Mouse (Mus musculus) embryonic facial prominence, embryonic 13.5 days (tissue): ENCODE results near the gene 9930021J03Rik. TPM values are rescaled to one million over a fixed set of nuclear protein-coding genes. Genes with fewer than 3 reads are reported as not detected.

Experiments used
- ATAC-seq: fragments of 200-750 bp; cut with Nextera tagmentation; 2 replicates; pipeline ENCODE4 v1.8.0; 2017; ENCODE audit warnings: low read depth; ENCODE audit not compliant: insufficient number of reproducible peaks, insufficient read depth, low FRiP score, low TSS enrichment
- H3K27ac ChIP-seq: fragments of 300-500 bp; sonication (generic); 2 replicates; pipeline ENCODE4 v1.5.1; 2015; ENCODE audit warnings: moderate library complexity, mild to moderate bottlenecking, inconsistent platforms
- H3K27me3 ChIP-seq: fragments of 300-500 bp; sonication (generic); 2 replicates; pipeline ENCODE4 v1.6.1; 2015; ENCODE audit warnings: mild to moderate bottlenecking, inconsistent platforms
- H3K36me3 ChIP-seq: fragments of 300-500 bp; sonication (generic); 2 replicates; pipeline ENCODE4 v1.6.1; 2015; ENCODE audit warnings: mild to moderate bottlenecking, inconsistent platforms
- H3K4me1 ChIP-seq: fragments of 300-500 bp; sonication (generic); 2 replicates; pipeline ENCODE4 v1.6.1; 2015; ENCODE audit warnings: inconsistent platforms
- H3K4me2 ChIP-seq: fragments of 300-500 bp; sonication (generic); 2 replicates; pipeline ENCODE4 v1.6.1; 2015; ENCODE audit warnings: moderate library complexity, mild to moderate bottlenecking, inconsistent platforms
- H3K4me3 ChIP-seq: fragments of 300-500 bp; sonication (generic); 2 replicates; pipeline ENCODE4 v1.5.1; 2015; ENCODE audit warnings: mild to moderate bottlenecking, inconsistent platforms
- H3K9ac ChIP-seq: fragments of 300-500 bp; sonication (generic); 2 replicates; pipeline ENCODE4 v1.6.1; 2015; ENCODE audit warnings: mild to moderate bottlenecking, inconsistent platforms
- H3K9me3 ChIP-seq: fragments of 300-500 bp; sonication (generic); 2 replicates; pipeline ENCODE4 v1.6.1; 2016; ENCODE audit warnings: inconsistent platforms
- WGBS: fragments of 180-500 bp; shearing (Covaris S2); methylation state at CpG from one replicate; pipeline ENCODE4 v1.1.7; 2015; ENCODE audit warnings: mixed read lengths; 5-methylcytosine and 5-hydroxymethylcytosine counted together
- polyA plus RNA-seq: library from polyadenylated mRNA; unstranded; fragments of >200 nt; fragmentation: Nextera tagmentation; extraction: Ambion mirVana; gene quantifications from 2 replicates; pipeline ENCODE4 v1.2.1, GENCODE M21; 2015

The 9930021J03Rik gene
- polyA plus RNA-seq = 7.3 and 8.2 TPM in 2 replicates

DNA sequence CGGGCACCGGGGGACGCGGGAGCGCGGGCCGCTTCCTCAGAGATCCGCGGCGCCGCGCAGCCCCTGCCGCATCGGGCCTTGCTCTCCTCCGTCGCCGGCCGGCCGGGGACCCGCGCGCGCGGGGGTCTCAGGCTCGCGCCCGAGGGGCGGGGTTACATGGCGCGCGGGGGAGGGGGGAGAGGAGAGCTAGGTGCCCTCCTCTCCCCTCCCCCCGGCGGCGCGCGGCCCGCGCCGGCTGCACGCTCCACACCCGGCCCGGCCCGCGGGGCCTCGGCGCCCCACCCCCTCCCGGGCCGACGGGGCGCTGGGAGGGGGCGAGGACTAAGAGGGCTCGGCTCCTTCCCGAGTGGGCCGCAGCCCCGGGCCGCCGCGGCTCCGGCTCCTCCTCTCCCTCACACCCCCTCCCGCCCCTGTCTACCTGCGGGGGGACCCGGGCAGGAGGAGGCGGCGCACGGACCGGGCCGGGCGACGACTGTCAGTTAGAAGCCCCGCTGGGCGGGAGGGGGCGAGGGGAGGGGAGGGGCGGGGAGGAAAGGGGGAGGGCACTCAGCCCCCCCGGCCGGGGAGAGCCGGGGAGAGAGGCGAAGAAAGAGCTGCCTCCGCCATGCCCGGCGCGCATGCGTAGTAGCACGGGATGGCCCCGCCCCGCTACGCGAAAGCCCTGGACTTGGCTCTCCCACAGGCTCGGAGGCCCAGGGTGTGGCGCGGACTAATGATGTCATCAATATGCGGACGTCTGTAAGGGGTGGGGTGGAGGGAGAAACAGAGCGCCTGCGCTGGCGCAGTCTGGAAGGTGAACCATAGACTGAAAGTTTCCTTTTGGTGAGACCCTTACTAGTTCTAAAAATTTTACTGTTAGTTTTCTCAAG lies at the start of gene 9930021J03Rik:
Gene 9930021J03Rik, minus strand, starts transcription at position 73 of the 869 bp plus-strand sequence.
- peak; percentile 95 for ATAC-seq
- Histone ChIP-seq H3K27ac (peak within 1 kb of the TSS; percentile 96), H3K27me3 (no peaks in the 10 kb centered on the region), H3K4me3 (peak within 1 kb of the TSS; percentile 97), H3K4me2 (peak within 1 kb of the TSS; percentile 68), H3K9ac (peak within 1 kb of the TSS; percentile 91), H3K9me3 (no peaks in the 10 kb centered on the region), H3K4me1 (peaks cover 16% of the 10 kb centered on the region), H3K36me3 (peaks cover 23% of the 10 kb centered on the region)
- 1% methylated on average over 54 of the region's 95 CpGs for WGBS

DNA sequence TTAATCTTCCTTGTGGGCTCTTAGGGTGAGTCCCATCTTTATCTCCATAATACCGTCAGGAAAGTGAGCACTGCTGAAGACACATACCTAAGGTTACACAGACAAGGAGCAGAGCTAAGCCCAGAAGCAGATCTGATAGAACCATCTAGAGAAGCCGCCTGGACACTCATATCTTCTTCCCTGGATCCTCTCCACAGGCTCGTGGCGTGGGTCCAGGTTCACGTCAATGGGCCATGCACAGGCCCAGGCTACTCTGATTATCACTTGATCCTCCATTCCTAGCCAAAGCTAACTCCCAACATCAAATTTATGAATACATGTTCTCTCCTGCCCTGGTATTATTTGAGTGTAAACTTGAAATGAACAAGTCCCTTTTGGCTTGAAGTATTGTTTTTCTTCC lies 47.9 kb upstream of the 9930021J03Rik start:
- H3K27ac ChIP-seq = no peak overlapping the region
- H3K4me1 ChIP-seq = peaks cover 11% of the 10 kb centered on the region; the same call in 1 of the 2 replicates
- no peaks in the 10 kb centered on the region for H3K9me3 ChIP-seq
- no peak overlapping the region for H3K9ac ChIP-seq
- WGBS = 90% methylated on average over 5 of the region's 5 CpGs
- ATAC-seq = no peak
- H3K36me3 ChIP-seq = no peaks in the 10 kb centered on the region
- no peak overlapping the region for H3K4me2 ChIP-seq
- H3K4me3 ChIP-seq = no peak overlapping the region
- H3K27me3 ChIP-seq = no peaks in the 10 kb centered on the region

DNA sequence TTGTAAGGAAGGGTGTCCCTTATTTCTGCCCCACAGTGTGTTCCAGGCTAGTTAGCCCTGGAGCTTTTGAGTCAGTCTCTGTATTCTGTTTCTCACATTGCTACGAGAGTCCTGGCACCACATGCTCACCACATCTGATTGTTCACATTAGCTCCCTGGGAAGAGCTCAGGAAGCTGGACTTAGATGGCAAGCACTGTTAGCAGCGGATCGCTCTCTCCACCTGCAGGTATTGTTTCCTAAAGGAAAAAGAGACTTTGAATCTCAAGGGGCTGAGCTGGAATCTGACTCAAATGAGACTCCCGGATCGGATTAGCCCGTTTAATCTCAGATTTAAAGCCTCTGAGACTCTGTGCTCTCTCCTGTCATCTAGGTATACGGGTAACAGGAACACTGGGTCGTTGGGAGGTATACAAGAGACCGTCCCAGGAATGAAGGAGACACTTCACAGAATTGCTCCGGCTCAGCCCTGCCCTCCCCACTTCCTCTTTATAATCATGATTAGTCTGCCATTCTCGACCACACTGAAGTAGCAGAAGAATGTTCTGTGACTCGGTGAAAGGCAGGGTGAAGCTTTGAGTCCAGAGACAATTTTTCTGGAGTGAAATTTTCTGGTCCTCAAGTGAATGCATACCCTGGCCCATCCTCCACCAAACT lies 45.4 kb upstream of the 9930021J03Rik start:
- H3K27me3 ChIP-seq = no peaks in the 10 kb centered on the region
- ATAC-seq = no peak
- no peak overlapping the region for H3K4me2 ChIP-seq
- H3K27ac ChIP-seq = no peak overlapping the region
- no peak overlapping the region for H3K4me3 ChIP-seq
- H3K9me3 ChIP-seq = no peaks in the 10 kb centered on the region
- no peak overlapping the region for H3K9ac ChIP-seq
- peaks cover 11% of the 10 kb centered on the region; the same call in 1 of the 2 replicates for H3K4me1 ChIP-seq
- H3K36me3 ChIP-seq = no peaks in the 10 kb centered on the region
- WGBS = 40% methylated on average over 12 of the region's 12 CpGs

DNA sequence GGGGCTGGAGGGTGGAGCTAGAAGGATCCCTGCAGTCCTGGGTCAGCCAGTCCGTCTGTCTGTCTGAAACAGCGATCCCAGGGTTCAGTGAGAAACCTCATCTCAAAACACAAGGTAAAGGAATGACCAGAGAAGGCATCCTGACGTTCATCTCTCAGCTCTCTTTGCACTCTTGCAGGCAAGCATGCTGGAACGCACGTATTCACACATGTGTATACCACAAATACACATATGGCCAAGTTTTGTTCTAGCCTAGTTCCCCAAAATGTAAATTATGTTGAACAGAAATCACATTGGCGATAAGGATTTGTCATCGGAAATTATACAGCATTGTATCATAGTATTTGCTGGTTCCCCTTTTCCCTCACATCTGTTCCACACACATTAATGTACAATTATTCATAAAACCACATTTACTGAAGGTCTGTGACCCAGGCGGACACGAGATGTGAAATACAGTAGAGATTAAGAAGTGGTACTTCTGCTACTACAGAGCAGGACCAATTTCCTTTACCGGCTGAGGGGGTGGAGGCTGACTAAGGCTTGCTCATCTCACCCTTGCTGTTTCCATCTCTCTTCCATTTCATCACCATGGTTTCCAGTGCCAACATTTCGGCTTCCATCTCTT lies 44.2 kb upstream of the 9930021J03Rik start:
- H3K4me1 ChIP-seq = peaks cover 15% of the 10 kb centered on the region
- ATAC-seq = no peak
- 78% methylated on average over 11 of the region's 11 CpGs for WGBS

DNA sequence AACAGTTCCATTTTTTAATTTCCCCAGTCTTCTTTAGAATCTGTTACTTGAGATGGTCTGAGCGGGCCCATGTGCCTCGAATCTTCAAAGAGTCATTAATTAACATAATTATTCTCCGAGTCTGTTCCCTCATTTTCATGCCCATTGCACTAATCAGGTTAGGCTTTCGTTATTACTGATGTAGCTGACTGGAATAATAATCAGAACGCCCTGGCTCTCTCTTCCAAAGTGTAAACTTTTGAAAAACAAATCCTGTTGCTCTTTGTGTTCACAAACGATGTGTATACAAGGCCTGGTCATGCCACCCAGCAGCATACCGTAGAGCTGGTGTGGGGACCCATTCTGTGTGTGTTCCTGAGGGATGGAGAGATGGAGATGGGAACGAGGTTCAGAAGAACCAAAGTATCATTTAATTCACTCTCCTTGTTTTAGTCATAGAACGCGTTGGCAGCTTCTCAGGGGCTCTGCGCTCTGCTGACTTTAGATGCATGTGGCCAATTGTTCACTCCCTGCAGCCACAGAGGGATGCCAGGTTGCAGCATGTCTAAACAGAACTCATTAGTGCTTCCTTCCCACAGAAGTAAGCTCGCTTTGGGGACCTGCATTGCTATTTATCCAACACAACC lies 38.4 kb upstream of the 9930021J03Rik start:
- no peak for ATAC-seq
- 33% methylated on average over 12 of the region's 12 CpGs for WGBS
- H3K36me3 ChIP-seq = no peaks in the 10 kb centered on the region

More for the DNA sequence above, 44.2 kb upstream of the 9930021J03Rik start:
- no peak overlapping the region for H3K27ac ChIP-seq
- H3K9ac ChIP-seq = no peak overlapping the region
- no peak overlapping the region for H3K4me2 ChIP-seq
- H3K27me3 ChIP-seq = no peaks in the 10 kb centered on the region
- H3K4me3 ChIP-seq = no peak overlapping the region
- H3K9me3 ChIP-seq = no peaks in the 10 kb centered on the region
- H3K36me3 ChIP-seq = no peaks in the 10 kb centered on the region

DNA sequence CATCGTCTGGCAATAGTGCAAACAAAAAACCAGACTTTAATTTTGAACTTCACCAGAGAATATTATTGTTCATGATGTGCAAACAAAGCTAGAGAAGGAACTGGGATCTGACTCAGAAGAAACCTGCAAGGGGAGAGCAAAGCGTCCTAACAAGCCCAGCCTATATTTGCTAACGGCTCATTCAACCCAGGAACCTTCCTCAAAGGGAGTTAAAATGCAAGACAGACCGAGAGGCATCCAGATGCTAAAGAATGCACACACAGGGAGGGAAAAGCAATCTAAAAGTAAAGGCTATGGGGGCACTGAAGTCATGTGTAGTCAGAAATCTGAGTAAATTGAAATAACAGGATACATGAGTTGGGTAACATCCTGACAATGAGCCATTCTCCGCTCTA lies 37.8 kb upstream of the 9930021J03Rik start:
- no peaks in the 10 kb centered on the region for H3K36me3 ChIP-seq
- H3K4me2 ChIP-seq = 0 out of 2 replicates have a peak overlapping the region, but pooled peaks have one; percentile 3
- peaks cover 27% of the 10 kb centered on the region for H3K4me1 ChIP-seq
- H3K27me3 ChIP-seq = no peaks in the 10 kb centered on the region
- ATAC-seq = no peak
- H3K9ac ChIP-seq = no peak overlapping the region
- no peak overlapping the region for H3K4me3 ChIP-seq
- WGBS = 17% methylated on average over 5 of the region's 5 CpGs
- H3K9me3 ChIP-seq = no peaks in the 10 kb centered on the region
- H3K27ac ChIP-seq = peak overlapping the region; percentile 85

More for the DNA sequence above, 38.4 kb upstream of the 9930021J03Rik start:
- Histone ChIP-seq H3K9ac (no peak overlapping the region), H3K4me1 (peaks cover 27% of the 10 kb centered on the region), H3K4me2 (peak overlapping the region; percentile 3; the same call in 1 of the 2 replicates), H3K4me3 (no peak overlapping the region), H3K9me3 (no peaks in the 10 kb centered on the region), H3K27me3 (no peaks in the 10 kb centered on the region), H3K27ac (peak overlapping the region; percentile 85)

DNA sequence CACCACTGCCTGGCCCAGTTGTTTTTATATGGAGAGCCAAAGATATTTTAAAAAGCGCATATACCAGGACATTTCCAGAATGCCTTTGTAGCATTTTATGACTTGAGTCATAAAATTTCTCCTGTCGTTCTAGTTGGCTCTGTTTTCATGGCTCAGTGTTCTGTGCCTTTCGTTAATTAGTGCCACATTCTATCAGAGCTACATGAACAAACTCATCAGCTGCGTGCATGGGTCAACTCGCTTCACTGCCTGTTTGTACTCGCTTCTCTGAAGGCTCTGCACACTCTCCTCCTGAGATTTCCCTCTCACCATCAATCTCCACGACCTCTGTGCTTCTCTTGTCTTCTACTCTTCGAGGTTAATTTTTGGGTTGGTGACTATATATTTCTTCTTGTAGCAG lies 37.2 kb upstream of the 9930021J03Rik start:
- no peaks in the 10 kb centered on the region for H3K36me3 ChIP-seq
- no peaks in the 10 kb centered on the region for H3K9me3 ChIP-seq
- H3K4me3 ChIP-seq = no peak overlapping the region
- H3K27ac ChIP-seq = peak overlapping the region; percentile 85
- peaks cover 27% of the 10 kb centered on the region for H3K4me1 ChIP-seq
- no peak overlapping the region for H3K4me2 ChIP-seq
- WGBS = 57% methylated on average over 8 of the region's 8 CpGs
- H3K27me3 ChIP-seq = no peaks in the 10 kb centered on the region
- ATAC-seq = no peak
- H3K9ac ChIP-seq = no peak overlapping the region

DNA sequence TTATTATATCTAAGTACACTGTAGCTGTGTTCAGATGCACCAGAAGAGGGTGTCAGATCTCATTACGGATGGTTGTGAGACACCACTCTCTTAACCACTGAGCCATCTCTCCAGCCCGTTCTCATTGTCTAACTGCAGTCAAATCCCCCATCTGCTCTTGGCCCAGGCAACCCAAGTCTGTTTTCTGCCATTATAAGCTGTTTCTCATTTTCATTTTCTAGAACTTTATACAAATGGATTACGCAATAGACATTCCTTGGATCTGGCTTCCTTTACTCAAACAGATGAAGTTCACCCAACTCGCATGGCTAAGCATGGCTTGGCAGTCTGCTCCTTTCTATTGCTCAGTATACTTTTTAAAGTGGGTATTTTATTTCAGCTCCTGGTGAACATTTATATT lies 34.9 kb upstream of the 9930021J03Rik start:
- Histone ChIP-seq H3K9me3 (no peaks in the 10 kb centered on the region), H3K27ac (no peak overlapping the region), H3K27me3 (no peaks in the 10 kb centered on the region), H3K9ac (no peak overlapping the region), H3K4me3 (no peak overlapping the region), H3K4me2 (no peak overlapping the region), H3K36me3 (no peaks in the 10 kb centered on the region), H3K4me1 (peaks cover 32% of the 10 kb centered on the region)
- 64% methylated on average over 4 of the region's 4 CpGs for WGBS
- ATAC-seq = no peak

DNA sequence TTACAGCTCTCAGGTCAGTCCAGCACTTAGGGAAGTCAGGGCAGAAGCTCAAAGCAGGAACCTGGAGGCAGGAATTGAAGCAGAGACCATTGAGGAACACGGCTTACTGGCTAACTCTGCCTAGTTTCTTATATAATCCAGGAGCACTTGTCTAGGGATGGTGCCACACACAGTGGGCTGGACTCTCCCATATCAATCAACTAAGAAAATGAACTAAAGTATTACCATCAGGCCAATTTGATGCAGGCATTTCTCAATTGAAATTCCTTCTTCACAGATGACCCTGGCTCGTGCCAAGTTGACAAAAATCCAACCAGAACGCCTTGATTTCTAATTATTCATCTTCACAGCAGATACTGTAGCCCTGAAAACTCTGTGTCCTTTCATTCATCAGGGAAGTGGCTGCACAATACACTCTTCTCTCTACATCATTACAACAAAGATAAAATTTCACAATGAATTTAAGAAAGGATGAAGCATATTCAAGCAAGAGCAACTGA lies 32.9 kb upstream of the 9930021J03Rik start:
- H3K27me3 ChIP-seq = no peaks in the 10 kb centered on the region
- ATAC-seq = no peak
- no peak overlapping the region for H3K9ac ChIP-seq
- 82% methylated on average over 3 of the region's 3 CpGs for WGBS
- H3K9me3 ChIP-seq = no peaks in the 10 kb centered on the region
- H3K4me1 ChIP-seq = peaks cover 15% of the 10 kb centered on the region
- no peak overlapping the region for H3K4me2 ChIP-seq
- no peak overlapping the region for H3K4me3 ChIP-seq
- H3K36me3 ChIP-seq = no peaks in the 10 kb centered on the region
- H3K27ac ChIP-seq = no peak overlapping the region

DNA sequence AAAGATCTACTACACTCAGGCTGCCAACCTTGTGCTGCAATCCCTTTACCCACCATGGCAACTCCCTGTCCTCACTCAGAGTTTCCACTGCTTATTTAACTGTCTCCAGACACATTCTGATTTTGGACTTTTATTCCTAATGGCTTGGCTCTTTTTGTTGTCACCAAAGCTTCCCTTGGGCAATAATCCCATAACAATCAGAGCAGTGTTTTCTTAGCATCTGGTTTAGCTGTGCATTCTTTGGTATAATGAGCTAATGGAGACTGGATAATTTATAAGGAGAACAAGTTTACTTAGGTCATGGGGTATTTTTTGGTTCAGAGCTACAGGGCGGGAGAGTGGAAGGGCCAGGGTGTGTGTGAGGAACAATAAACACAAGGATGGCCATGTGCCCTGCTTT lies 32.4 kb upstream of the 9930021J03Rik start:
- Histone ChIP-seq H3K4me3 (no peak overlapping the region), H3K27me3 (no peaks in the 10 kb centered on the region), H3K9me3 (no peaks in the 10 kb centered on the region), H3K4me1 (peaks cover 10% of the 10 kb centered on the region), H3K9ac (no peak overlapping the region), H3K27ac (no peak overlapping the region), H3K4me2 (no peak overlapping the region), H3K36me3 (no peaks in the 10 kb centered on the region)
- WGBS = 60% methylated on average over 1 of the region's 1 CpGs
- no peak for ATAC-seq
